Mouse (Mus musculus) erythroblast, embryonic 14.5 days (primary cell): Measurements from ENCODE around the gene Creb1. TPM values are rescaled to one million over a fixed set of nuclear protein-coding genes. Genes with fewer than 3 reads are reported as not detected.

Experiments
- H3K27me3 ChIP-seq: 2 replicates; pipeline ENCODE4 v1.6.1; 2012; ENCODE audit warnings: inconsistent platforms; ENCODE audit not compliant: control insufficient read depth
- H3K36me3 ChIP-seq: 2 replicates; pipeline ENCODE4 v1.6.1; 2012; ENCODE audit warnings: mild to moderate bottlenecking, inconsistent platforms; ENCODE audit not compliant: control insufficient read depth
- H3K4me1 ChIP-seq: 2 replicates; pipeline ENCODE4 v1.6.1; 2012; ENCODE audit warnings: inconsistent platforms; ENCODE audit not compliant: control insufficient read depth
- H3K4me3 ChIP-seq: replicated peaks from 2 replicates; pipeline ENCODE3; 2012; ENCODE audit warnings: moderate library complexity, mild to moderate bottlenecking, inconsistent platforms
- H3K9me3 ChIP-seq: 2 replicates; pipeline ENCODE4 v1.6.1; 2012; ENCODE audit warnings: low read length, inconsistent platforms, mixed read lengths; ENCODE audit not compliant: control insufficient read depth
- GATA1 ChIP-seq: IDR thresholded peaks from 2 replicates; pipeline ENCODE4 v1.6.1; 2012; ENCODE audit warnings: low read length, inconsistent platforms, mixed read lengths
- TAL1 ChIP-seq: IDR thresholded peaks from 3 replicates; pipeline ENCODE4 v1.6.1; 2012; ENCODE audit warnings: low read length, inconsistent platforms, mixed read lengths
- polyA plus RNA-seq: library from polyadenylated mRNA; stranded (reverse); fragments of >175 nt; gene quantifications from 2 replicates; pipeline ENCODE4 v1.2.3, GENCODE M21; 2012

Creb1 gene
- polyA plus RNA-seq, 1 experiment = 0.32 TPM

DNA sequence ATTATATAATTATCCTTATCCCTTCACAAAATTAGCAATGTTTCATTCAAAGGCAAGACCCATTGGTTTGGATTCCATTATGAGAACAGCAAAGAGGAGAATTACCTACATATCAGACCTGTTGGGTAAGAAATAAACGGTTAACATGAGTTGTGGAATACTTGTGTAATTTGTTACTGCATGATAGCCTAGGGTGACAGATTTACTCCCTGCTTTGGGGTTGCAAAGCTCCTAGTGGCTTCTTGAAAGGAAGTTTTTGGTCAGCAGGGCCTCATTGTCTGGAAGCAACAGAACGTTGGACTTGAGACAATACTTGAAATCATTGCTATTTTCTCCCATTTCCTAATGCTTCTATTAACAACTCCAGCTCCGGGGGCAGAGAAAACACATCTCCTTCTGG is 14.0 kb upstream of the Creb1 start:
- H3K9me3 ChIP-seq = no peaks in the 10 kb centered on the region
- TF ChIP-seq TAL1 = no peak
- TF ChIP-seq GATA1 = no peak
- H3K36me3 ChIP-seq = no peaks in the 10 kb centered on the region
- H3K4me1 ChIP-seq = peaks cover 7% of the 10 kb centered on the region
- H3K27me3 ChIP-seq = no peaks in the 10 kb centered on the region
- no peak overlapping the region for H3K4me3 ChIP-seq

DNA sequence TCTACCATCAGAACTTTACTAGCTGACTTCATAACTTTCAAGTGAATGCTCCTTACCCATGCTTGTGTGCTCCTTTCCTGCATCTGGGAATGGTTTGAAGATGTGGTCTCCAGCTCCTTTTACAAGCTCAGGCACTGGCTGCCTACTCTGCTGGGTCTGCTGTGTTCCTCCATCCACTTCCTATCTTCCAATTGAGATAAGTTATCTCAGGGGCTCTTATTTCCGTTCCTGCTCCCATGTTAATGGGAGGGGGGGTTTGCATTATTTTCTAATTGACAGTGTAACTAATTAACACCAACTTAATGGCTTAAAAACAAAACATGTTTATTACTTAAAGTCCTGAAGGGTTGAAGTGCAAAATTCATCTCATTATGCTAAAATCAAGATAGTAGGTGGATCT is 13.1 kb upstream of the Creb1 start:
- H3K4me3 ChIP-seq = no peak overlapping the region
- TF ChIP-seq GATA1 (no peak), TAL1 (no peak)

DNA sequence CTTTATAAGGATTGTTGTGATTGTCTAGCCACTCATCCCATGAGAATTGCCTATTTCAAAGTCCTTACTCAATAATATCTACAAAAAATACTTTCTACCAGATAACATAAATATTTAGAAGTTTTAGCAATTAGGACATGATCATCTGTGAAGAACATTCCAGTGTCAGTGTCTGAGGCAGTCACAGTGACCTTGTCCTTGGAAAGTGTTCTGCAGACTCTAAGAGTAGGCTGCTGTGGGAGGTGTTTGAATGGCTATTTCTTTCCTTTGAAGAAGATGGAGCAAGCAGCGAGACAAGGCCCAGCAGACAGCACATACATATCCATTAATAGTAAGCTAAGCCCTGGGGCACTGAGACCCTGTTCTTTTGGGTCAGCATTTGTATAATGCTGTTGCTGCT is 12.5 kb upstream of the Creb1 start:
- H3K36me3 ChIP-seq = no peaks in the 10 kb centered on the region
- no peaks in the 10 kb centered on the region for H3K9me3 ChIP-seq
- H3K4me1 ChIP-seq = peaks cover 5% of the 10 kb centered on the region
- no peaks in the 10 kb centered on the region for H3K27me3 ChIP-seq
- no peak for TF ChIP-seq TAL1
- H3K4me3 ChIP-seq = no peak overlapping the region

More for the DNA sequence above, 13.1 kb upstream of the Creb1 start:
- Histone ChIP-seq H3K9me3 (no peaks in the 10 kb centered on the region), H3K4me1 (peaks cover 4% of the 10 kb centered on the region), H3K27me3 (no peaks in the 10 kb centered on the region), H3K36me3 (no peaks in the 10 kb centered on the region)

DNA sequence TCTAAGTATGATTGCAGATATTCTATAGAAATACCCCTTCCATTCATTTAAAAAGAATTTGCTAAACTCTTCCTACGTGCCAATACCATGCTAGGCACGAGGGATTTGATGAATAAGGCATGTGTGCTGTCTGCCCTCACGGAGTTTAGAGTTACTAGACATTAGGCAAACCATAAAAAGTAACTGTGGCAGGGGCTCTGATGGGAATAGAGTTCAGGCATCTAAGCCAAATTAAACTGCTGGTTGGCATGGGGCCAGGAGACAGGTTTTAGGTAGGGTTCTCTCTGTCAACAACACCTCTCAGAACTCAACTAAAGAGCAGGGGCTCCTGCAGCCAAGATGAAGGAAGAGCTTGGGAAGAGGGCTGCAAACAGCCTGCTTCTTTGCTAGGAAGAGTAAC is 10.7 kb upstream of the Creb1 start:
- TF ChIP-seq TAL1 (no peak), GATA1 (no peak)
- H3K4me1 ChIP-seq = peaks cover 4% of the 10 kb centered on the region
- H3K4me3 ChIP-seq = no peak overlapping the region
- no peaks in the 10 kb centered on the region for H3K36me3 ChIP-seq
- H3K27me3 ChIP-seq = no peaks in the 10 kb centered on the region
- no peaks in the 10 kb centered on the region for H3K9me3 ChIP-seq

DNA sequence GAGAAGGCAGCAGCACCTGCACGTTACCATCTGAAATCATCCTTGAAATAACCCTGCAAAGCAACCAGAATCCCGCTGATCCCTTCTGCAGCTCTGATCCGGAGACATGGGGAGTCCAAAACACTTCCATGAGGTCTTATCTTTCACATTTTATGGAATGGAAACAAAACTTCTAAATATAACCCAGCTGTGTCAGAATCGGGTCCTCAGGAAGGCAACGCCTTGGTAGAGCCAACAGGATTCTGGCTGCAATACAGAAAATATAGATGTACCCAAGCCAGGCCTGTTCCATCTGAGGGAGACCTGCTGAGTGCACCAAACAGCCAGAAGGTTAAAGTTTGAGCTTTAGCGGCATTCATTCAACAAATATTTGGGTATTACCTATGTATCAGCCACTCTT is 9.8 kb upstream of the Creb1 start:
- no peak for TF ChIP-seq TAL1
- no peak for TF ChIP-seq GATA1
- no peaks in the 10 kb centered on the region for H3K9me3 ChIP-seq
- no peak overlapping the region for H3K4me3 ChIP-seq

DNA sequence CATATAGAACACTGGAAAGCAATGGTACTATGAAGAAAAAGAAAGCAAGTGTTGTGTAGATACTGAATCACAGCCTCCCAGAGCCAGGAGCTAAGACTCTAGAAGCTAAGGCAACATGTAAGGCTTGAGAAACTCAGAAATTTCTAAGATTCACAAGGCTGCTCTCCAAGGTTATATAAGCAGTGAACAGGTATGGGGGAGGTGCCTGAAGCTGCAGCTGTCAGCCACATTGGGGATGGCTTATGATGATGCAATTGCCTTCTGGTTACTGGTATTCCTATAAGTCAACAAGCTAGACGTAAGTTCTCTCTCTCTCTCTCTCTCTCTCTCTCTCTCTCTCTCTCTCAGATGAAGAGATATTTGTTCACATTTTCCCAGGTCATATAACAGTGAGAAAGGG is 9.3 kb upstream of the Creb1 start:
- Histone ChIP-seq H3K9me3 (no peaks in the 10 kb centered on the region), H3K27me3 (no peaks in the 10 kb centered on the region), H3K36me3 (no peaks in the 10 kb centered on the region; the same call in 1 of the 2 replicates), H3K4me1 (peaks cover 4% of the 10 kb centered on the region), H3K4me3 (no peak overlapping the region)
- TF ChIP-seq TAL1 (no peak), GATA1 (no peak)

More for the DNA sequence above, 9.8 kb upstream of the Creb1 start:
- Histone ChIP-seq H3K27me3 (no peaks in the 10 kb centered on the region), H3K36me3 (no peaks in the 10 kb centered on the region; the same call in 1 of the 2 replicates), H3K4me1 (peaks cover 4% of the 10 kb centered on the region)

DNA sequence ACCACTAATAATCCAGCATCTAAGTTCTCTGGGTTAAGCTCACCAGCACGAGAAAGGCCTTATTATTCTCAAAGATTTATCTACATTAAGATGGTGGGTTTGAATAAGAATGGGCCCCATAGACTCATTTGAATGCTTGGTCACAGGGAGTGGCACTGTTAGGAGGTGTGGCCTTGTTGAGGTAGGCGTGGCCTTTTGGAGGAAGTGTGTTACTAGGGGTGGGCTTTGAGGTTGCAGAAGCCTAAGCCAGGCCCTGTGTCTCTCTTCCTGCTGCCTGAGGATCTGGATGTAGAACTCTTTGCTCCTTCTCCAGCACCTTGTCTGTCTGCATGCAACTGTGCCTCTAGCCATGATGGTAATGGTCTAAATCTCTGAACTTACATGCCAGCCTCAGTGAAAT is 7.8 kb upstream of the Creb1 start:
- peaks cover 5% of the 10 kb centered on the region for H3K36me3 ChIP-seq
- no peak overlapping the region for H3K4me3 ChIP-seq
- no peaks in the 10 kb centered on the region for H3K9me3 ChIP-seq
- TF ChIP-seq GATA1 = no peak
- H3K4me1 ChIP-seq = peaks cover 4% of the 10 kb centered on the region
- no peaks in the 10 kb centered on the region for H3K27me3 ChIP-seq

DNA sequence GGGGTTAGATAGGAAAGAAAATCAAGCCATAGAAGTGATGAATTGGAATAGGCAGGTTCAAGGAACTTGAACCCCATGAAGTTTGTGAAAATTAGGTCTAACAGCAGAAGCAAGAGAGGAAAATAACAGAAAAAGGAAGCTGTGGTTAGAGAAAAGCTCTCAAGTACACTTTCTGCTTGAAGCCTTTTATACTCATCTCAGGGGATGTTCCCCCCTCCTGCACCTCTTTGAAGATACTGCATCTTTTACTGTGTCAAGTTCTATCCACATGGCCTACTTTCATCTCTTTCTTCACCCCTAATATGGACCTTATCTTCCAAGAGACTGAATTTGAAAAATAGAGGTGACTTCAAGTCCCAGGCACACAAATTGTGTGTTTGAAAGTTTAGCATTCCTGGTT is 4.8 kb upstream of the Creb1 start:
- H3K4me3 ChIP-seq = no peak overlapping the region
- no peak for TF ChIP-seq TAL1
- no peak for TF ChIP-seq GATA1
- H3K36me3 ChIP-seq = peaks cover 5% of the 10 kb centered on the region

DNA sequence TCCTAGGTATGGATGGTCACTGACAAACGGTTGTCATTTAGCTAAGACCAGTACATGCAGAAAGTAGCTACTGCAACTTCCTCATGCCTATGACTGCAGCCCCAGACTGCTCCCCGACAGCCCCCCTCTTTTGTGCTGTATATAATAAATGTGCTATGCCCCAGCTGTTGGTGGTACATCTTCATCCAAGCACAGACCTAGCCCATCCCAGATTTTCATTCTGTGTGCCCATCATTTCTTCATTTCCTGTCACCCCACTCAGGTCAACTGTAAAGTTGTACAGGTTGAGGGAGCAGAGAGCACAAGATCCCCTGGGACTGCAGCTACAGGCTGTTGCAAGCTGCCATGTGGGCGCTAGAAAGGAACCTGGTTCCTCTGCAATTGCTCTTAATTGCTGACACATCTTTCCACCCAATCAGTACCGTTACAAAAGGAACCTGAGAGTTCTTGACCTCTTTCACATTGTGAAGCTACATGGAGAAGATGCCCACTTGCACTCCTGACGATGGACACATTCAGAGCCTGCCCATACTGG is 2.6 kb upstream of the Creb1 start:
- Histone ChIP-seq H3K27me3 (no peaks in the 10 kb centered on the region), H3K36me3 (peaks cover 5% of the 10 kb centered on the region), H3K9me3 (no peaks in the 10 kb centered on the region), H3K4me1 (peaks cover 31% of the 10 kb centered on the region), H3K4me3 (no peak overlapping the region)
- TF ChIP-seq GATA1 (no peak), TAL1 (no peak)

More for the DNA sequence above, 4.8 kb upstream of the Creb1 start:
- Histone ChIP-seq H3K27me3 (no peaks in the 10 kb centered on the region), H3K9me3 (no peaks in the 10 kb centered on the region), H3K4me1 (peaks cover 27% of the 10 kb centered on the region)

DNA sequence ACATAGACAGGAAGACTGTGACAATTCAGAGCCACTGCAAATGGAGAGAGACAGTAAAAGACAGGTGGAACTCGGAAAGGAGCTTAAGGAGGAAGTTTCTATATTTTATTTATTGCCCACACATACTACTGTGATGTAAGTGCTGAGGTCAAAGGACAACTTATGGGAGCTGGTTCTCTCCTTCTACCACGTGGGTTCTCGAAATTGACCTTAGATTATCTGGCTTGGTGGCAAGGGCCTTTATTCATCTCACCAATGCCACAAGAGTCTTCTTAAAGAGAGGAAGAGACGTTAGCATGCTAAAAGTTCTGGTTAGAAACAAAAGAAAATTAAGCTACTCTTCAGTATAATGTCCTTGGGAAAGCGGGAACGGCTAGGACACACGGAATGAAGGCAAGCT is 897 bp upstream of the Creb1 start:
- peak overlapping the region; percentile 77 for H3K4me3 ChIP-seq
- H3K4me1 ChIP-seq = peaks cover 44% of the 10 kb centered on the region
- no peaks in the 10 kb centered on the region for H3K27me3 ChIP-seq
- TF ChIP-seq GATA1 (no peak), TAL1 (no peak)
- H3K36me3 ChIP-seq = peaks cover 13% of the 10 kb centered on the region
- H3K9me3 ChIP-seq = no peaks in the 10 kb centered on the region
